Mouse (Mus musculus) hindbrain, postnatal 0 days (tissue): ENCODE data around the gene Mapkapk2. TPM values are rescaled to one million over a fixed set of nuclear protein-coding genes. Genes with fewer than 3 reads are reported as not detected.

Source experiments
- ATAC-seq: fragments of 200-750 bp; cut with Nextera tagmentation; 2 replicates; pipeline ENCODE4 v1.8.0; 2017; ENCODE audit warnings: mild to moderate bottlenecking, moderate TSS enrichment, moderate library complexity
- DNase-seq: peaks from one replicate; pipeline ENCODE4 v3.0.0-alpha.2; 2015; ENCODE audit warnings: low spot score
- H3K27ac ChIP-seq: fragments of 300-500 bp; sonication (generic); 2 replicates; pipeline ENCODE4 v1.5.1; 2014; ENCODE audit warnings: mild to moderate bottlenecking
- H3K27me3 ChIP-seq: fragments of 300-500 bp; sonication (generic); 2 replicates; pipeline ENCODE4 v1.6.1; 2014; ENCODE audit warnings: low read length, mixed read lengths; ENCODE audit not compliant: insufficient read depth
- H3K36me3 ChIP-seq: fragments of 300-500 bp; sonication (generic); 2 replicates; pipeline ENCODE4 v1.6.1; 2014; ENCODE audit warnings: low read length, mixed read lengths; ENCODE audit not compliant: insufficient read depth
- H3K4me1 ChIP-seq: fragments of 300-500 bp; sonication (generic); 2 replicates; pipeline ENCODE4 v1.6.1; 2014; ENCODE audit warnings: antibody characterized with exemption, low read length, mixed read lengths; ENCODE audit not compliant: insufficient read depth
- H3K4me2 ChIP-seq: fragments of 300-500 bp; sonication (generic); 2 replicates; pipeline ENCODE4 v1.6.1; 2014; ENCODE audit warnings: low read depth, mild to moderate bottlenecking, low read length, moderate library complexity, mixed read lengths
- H3K4me3 ChIP-seq: fragments of 300-500 bp; sonication (generic); 2 replicates; pipeline ENCODE4 v1.5.1; 2014; ENCODE audit warnings: low read length
- H3K9ac ChIP-seq: fragments of 300-500 bp; sonication (generic); replicated peaks from 2 replicates; pipeline ENCODE4 v1.6.1; 2014; ENCODE audit warnings: mild to moderate bottlenecking, low read length, moderate library complexity, mixed read lengths
- H3K9me3 ChIP-seq: fragments of 300-500 bp; sonication (generic); 2 replicates; pipeline ENCODE4 v1.6.1; 2016; ENCODE audit warnings: low read length, mixed read lengths
- CTCF ChIP-seq: IDR thresholded peaks from 2 replicates; pipeline ENCODE4 v1.5.1; 2016; ENCODE audit warnings: antibody characterized with exemption, control low read depth, low read depth
- WGBS: fragments of 180-500 bp; shearing (Covaris S2); extraction: QIAGEN DNeasy Blood & Tissue Kit; methylation state at CpG from one replicate; pipeline ENCODE4 v1.1.7; 2014; 5-methylcytosine and 5-hydroxymethylcytosine counted together
- polyA plus RNA-seq: library from polyadenylated mRNA; unstranded; fragments of >200 nt; fragmentation: Nextera tagmentation; extraction: Ambion mirVana; gene quantifications from 2 replicates; pipeline ENCODE4 v1.2.1, GENCODE M21; 2015
- total RNA-seq: library from RNA; depleted of rRNA; stranded (reverse); fragments of >200 nt; gene quantifications from 2 replicates; pipeline ENCODE4 v1.2.3, GENCODE M21; 2014

Gene Mapkapk2
- total and polyA plus RNA-seq, 2 experiments from 2014 or later = 21.2 to 71.1 TPM

GRCm38 (mm10) chr1:131062821-131063220 is 34.8 kb downstream of the Mapkapk2 start:
- Histone ChIP-seq H3K9me3 (no peaks in the 10 kb centered on the region), H3K4me1 (peaks cover 11% of the 10 kb centered on the region; the same call in 1 of the 2 replicates), H3K36me3 (peaks cover 2% of the 10 kb centered on the region; the same call in 1 of the 2 replicates), H3K27ac (0 out of 2 replicates have a peak overlapping the region, but pooled peaks have one; percentile 1), H3K27me3 (no peaks in the 10 kb centered on the region), H3K4me2 (no peak overlapping the region), H3K4me3 (no peak overlapping the region), H3K9ac (no peak overlapping the region)
- ATAC-seq (no peak), DNase-seq (peak; percentile 33)
- 32% methylated on average over 6 of the region's 6 CpGs for WGBS
- TF ChIP-seq CTCF = no peak

- Histone ChIP-seq H3K4me1 (peaks cover 11% of the 10 kb centered on the region; the same call in 1 of the 2 replicates), H3K27ac (no peak overlapping the region), H3K27me3 (no peaks in the 10 kb centered on the region), H3K4me3 (no peak overlapping the region), H3K4me2 (no peak overlapping the region), H3K9me3 (no peaks in the 10 kb centered on the region), H3K9ac (no peak overlapping the region), H3K36me3 (peaks cover 13% of the 10 kb centered on the region; the same call in 1 of the 2 replicates)
- ATAC-seq (no peak), DNase-seq (no peak)
- TF ChIP-seq CTCF = no peak
- 77% methylated on average over 7 of the region's 7 CpGs for WGBS
These were observed 35.8 kb downstream of the Mapkapk2 start for GRCm38 (mm10) chr1:131061740-131062254.

- no peaks in the 10 kb centered on the region for H3K9me3 ChIP-seq
- peaks cover 21% of the 10 kb centered on the region; the same call in 1 of the 2 replicates for H3K36me3 ChIP-seq
- 0 out of 2 replicates have a peak overlapping the region, but pooled peaks have one; percentile 45 for H3K27ac ChIP-seq
- no peak overlapping the region for H3K4me2 ChIP-seq
- no peak overlapping the region for H3K4me3 ChIP-seq
- no peaks in the 10 kb centered on the region for H3K27me3 ChIP-seq
- WGBS = 63% methylated on average over 13 of the region's 13 CpGs
- peaks cover 11% of the 10 kb centered on the region; the same call in 1 of the 2 replicates for H3K4me1 ChIP-seq
- DNase-seq (peak; percentile 75), ATAC-seq (peak; percentile 60)
- no peak overlapping the region for H3K9ac ChIP-seq
- peak; percentile 81 for TF ChIP-seq CTCF
These were observed 37.1 kb downstream of the Mapkapk2 start for GRCm38 (mm10) chr1:131060290-131061253.

- H3K4me1 ChIP-seq = peaks cover 11% of the 10 kb centered on the region; the same call in 1 of the 2 replicates
- no peaks in the 10 kb centered on the region for H3K9me3 ChIP-seq
- H3K4me3 ChIP-seq = no peak overlapping the region
- no peak overlapping the region for H3K9ac ChIP-seq
- 57% methylated on average over 5 of the region's 5 CpGs for WGBS
- peaks cover 25% of the 10 kb centered on the region; the same call in 1 of the 2 replicates for H3K36me3 ChIP-seq
- DNase-seq = no peak
- H3K4me2 ChIP-seq = no peak overlapping the region
- H3K27me3 ChIP-seq = no peaks in the 10 kb centered on the region
- no peak for TF ChIP-seq CTCF
- peak overlapping the region; percentile 45; the same call in 1 of the 2 replicates for H3K27ac ChIP-seq
- ATAC-seq = peak; percentile 14; the same call in 1 of the 2 replicates
These were observed 37.8 kb downstream of the Mapkapk2 start for GRCm38 (mm10) chr1:131059841-131060240.

GRCm38 (mm10) chr1:131059411-131059810 is 38.2 kb downstream of the Mapkapk2 start:
- DNase-seq = no peak
- Histone ChIP-seq H3K4me3 (no peak overlapping the region), H3K9me3 (no peaks in the 10 kb centered on the region), H3K27me3 (no peaks in the 10 kb centered on the region), H3K4me2 (no peak overlapping the region), H3K27ac (peak overlapping the region; percentile 45; the same call in 1 of the 2 replicates), H3K36me3 (peaks cover 25% of the 10 kb centered on the region; the same call in 1 of the 2 replicates), H3K4me1 (peaks cover 11% of the 10 kb centered on the region; the same call in 1 of the 2 replicates), H3K9ac (no peak overlapping the region)
- TF ChIP-seq CTCF = no peak
- 48% methylated on average over 1 of the region's 1 CpGs for WGBS
- ATAC-seq = no peak

- H3K4me3 ChIP-seq = no peak overlapping the region
- H3K27ac ChIP-seq = no peak overlapping the region
- H3K9ac ChIP-seq = no peak overlapping the region
- no peak for TF ChIP-seq CTCF
- H3K4me1 ChIP-seq = peaks cover 11% of the 10 kb centered on the region; the same call in 1 of the 2 replicates
- no peak overlapping the region for H3K4me2 ChIP-seq
- DNase-seq (no peak), ATAC-seq (no peak)
- H3K27me3 ChIP-seq = no peaks in the 10 kb centered on the region
- no peaks in the 10 kb centered on the region for H3K9me3 ChIP-seq
- peaks cover 25% of the 10 kb centered on the region; the same call in 1 of the 2 replicates for H3K36me3 ChIP-seq
- WGBS = 79% methylated on average over 7 of the region's 7 CpGs
These were observed 39.2 kb downstream of the Mapkapk2 start for GRCm38 (mm10) chr1:131058431-131058830.
